Mouse (Mus musculus) layer of hippocampus, adult 2 months (tissue): ENCODE results near the gene Clec2l. TPM values are rescaled to one million over a fixed set of nuclear protein-coding genes. Genes with fewer than 3 reads are reported as not detected.
A peak's percentile ranks its signal among the peaks of the same experiment; 100 is the strongest.

Experiments used
- DNase-seq, 2 experiments: peaks; one replicate each; pipeline ENCODE4 v3.0.0; 2022; ENCODE audit warnings: low spot score in 2 of 2
- H3K27ac ChIP-seq: fragments of 200-600 bp; 2 replicates; pipeline ENCODE4 v1.8.1; 2022
- H3K4me3 ChIP-seq: fragments of 200-600 bp; 2 replicates; pipeline ENCODE4 v1.8.1; 2022; ENCODE audit warnings: mild to moderate bottlenecking
- CTCF ChIP-seq: fragments of 200-600 bp; conservative IDR thresholded peaks from 2 replicates; pipeline ENCODE4 v1.8.1; 2022; ENCODE audit warnings: antibody characterized with exemption, mild to moderate bottlenecking, moderate library complexity
- long read RNA-seq, 2 experiments: library from polyadenylated mRNA; stranded (forward); transcript quantifications; one replicate each; pipeline ENCODE4 v2.0.0; 2021; ENCODE audit warnings: borderline mapping rate in 2 of 2
- total RNA-seq, 2 experiments: library from RNA; stranded (reverse); gene quantifications; 2 replicates each; pipeline ENCODE4 v1.2.3; 2021

Gene Clec2l
- total RNA-seq: 10 to 100 TPM; 52.1 to 59.8 TPM
- long read RNA-seq, experiment 1, transcript Clec2l-201 (5 exons, 1,428 nt): major isoform, 72 of 84 reads
- long read RNA-seq, experiment 1, partial matches to known transcripts: 6 of 84 reads
- long read RNA-seq, experiment 1, other reads (novel, unspliced or antisense): 6 of 84 reads
- long read RNA-seq, experiment 2, transcript Clec2l-201 (5 exons, 1,428 nt): major isoform, 88 of 105 reads
- long read RNA-seq, experiment 2, partial matches to known transcripts: 16 of 105 reads
- long read RNA-seq, experiment 2, other reads (novel, unspliced or antisense): 1 of 105 reads

- Histone ChIP-seq H3K4me3 (peak within 1 kb of the TSS; percentile 70), H3K27ac (peak within 1 kb of the TSS; percentile 81)
- DNase-seq: peak; percentile 20 to 44
- no peak for TF ChIP-seq CTCF
These were observed at the start of gene Clec2l for GRCm38 (mm10) chr6:38662714-38663615. Clec2l (plus strand) TSS chr6:38663069.

GRCm38 (mm10) chr6:38622406-38622805, 40.5 kb upstream of the Clec2l start:
- no peak for TF ChIP-seq CTCF
- no peak for DNase-seq
- Histone ChIP-seq H3K4me3 (no peak overlapping the region), H3K27ac (peak overlapping the region; percentile 43; the same call in 1 of the 2 replicates)

- TF ChIP-seq CTCF: no peak
- DNase-seq: no peak
- Histone ChIP-seq H3K27ac (no peak overlapping the region), H3K4me3 (no peak overlapping the region)
These were observed 39.4 kb upstream of the Clec2l start for GRCm38 (mm10) chr6:38623457-38623856.

GRCm38 (mm10) chr6:38624439-38624838, 38.4 kb upstream of the Clec2l start:
- TF ChIP-seq CTCF: no peak
- DNase-seq: no peak
- Histone ChIP-seq H3K4me3 (no peak overlapping the region), H3K27ac (peak overlapping the region; percentile 57)

GRCm38 (mm10) chr6:38626086-38626485, 36.8 kb upstream of the Clec2l start:
- no peak overlapping the region for H3K27ac ChIP-seq
- no peak overlapping the region for H3K4me3 ChIP-seq
- no peak for DNase-seq
- TF ChIP-seq CTCF: no peak

- no peak for DNase-seq
- H3K4me3 ChIP-seq: no peak overlapping the region
- no peak for TF ChIP-seq CTCF
- H3K27ac ChIP-seq: no peak overlapping the region
These were observed 35.8 kb upstream of the Clec2l start for GRCm38 (mm10) chr6:38627081-38627480.

GRCm38 (mm10) chr6:38627486-38627885, 35.4 kb upstream of the Clec2l start:
- H3K4me3 ChIP-seq: no peak overlapping the region
- no peak for TF ChIP-seq CTCF
- H3K27ac ChIP-seq: no peak overlapping the region
- no peak for DNase-seq

GRCm38 (mm10) chr6:38629556-38629955, 33.3 kb upstream of the Clec2l start:
- H3K27ac ChIP-seq: no peak overlapping the region
- no peak for TF ChIP-seq CTCF
- no peak for DNase-seq
- no peak overlapping the region for H3K4me3 ChIP-seq

GRCm38 (mm10) chr6:38632826-38633225, 30.0 kb upstream of the Clec2l start:
- TF ChIP-seq CTCF: no peak
- Histone ChIP-seq H3K27ac (no peak overlapping the region), H3K4me3 (no peak overlapping the region)
- DNase-seq: no peak

- Histone ChIP-seq H3K27ac (no peak overlapping the region), H3K4me3 (no peak overlapping the region)
- no peak for DNase-seq
- TF ChIP-seq CTCF: no peak
These were observed 28.4 kb upstream of the Clec2l start for GRCm38 (mm10) chr6:38634461-38634860.

GRCm38 (mm10) chr6:38635941-38636851, 26.7 kb upstream of the Clec2l start:
- no peak for TF ChIP-seq CTCF

GRCm38 (mm10) chr6:38636852-38637618, 25.8 kb upstream of the Clec2l start, which contains the start of gene Klrg2:
Klrg2 (minus strand) TSS chr6:38637242.
- no peak within 1 kb of the TSS for H3K27ac ChIP-seq
- no peak for TF ChIP-seq CTCF
- H3K4me3 ChIP-seq: peak within 1 kb of the TSS; percentile 61
- no peak for DNase-seq

More at GRCm38 (mm10) chr6:38635941-38636851, 26.7 kb upstream of the Clec2l start:
- peak overlapping the region; percentile 61 for H3K4me3 ChIP-seq
- DNase-seq: no peak
- no peak overlapping the region for H3K27ac ChIP-seq
